Comparison of ENCODE assay signal across 8 mouse cellular contexts in genomic region chr13:29983037-29983436, GRCm38 (mm10). TPM values are rescaled to one million over a fixed set of nuclear protein-coding genes. Genes with fewer than 3 reads are reported as not detected.
A peak's percentile ranks its signal among the peaks of the same experiment; 100 is the strongest.
DNase-seq lines count a peak whose midpoint lies in the region; ATAC-seq lines count a peak whose summit lies in the region.

No protein-coding gene starts in this region.

- DNase-seq in layer of hippocampus, postnatal 14 days (ENCODE audit: low spot score in 2 of 2) = peak; percentile 15 to 55
- no peak for DNase-seq in layer of hippocampus, adult 9-11 months
- peak; percentile 71 for DNase-seq in R1 (ENCODE audit: low read depth, low spot score)
- DNase-seq in thymus, postnatal 14 days = peak; percentile 75
- no peak for DNase-seq in ovary, postnatal 14 days (ENCODE audit: low spot score)

- H3K27me3 ChIP-seq in forebrain, embryonic 13.5 days = no peaks in the 10 kb centered on the region
- H3K27me3 ChIP-seq in kidney, embryonic 16.5 days (ENCODE audit: insufficient read depth, low read length) = no peaks in the 10 kb centered on the region
- no peaks in the 10 kb centered on the region for H3K27me3 ChIP-seq in midbrain, embryonic 12.5 days

- no peaks in the 10 kb centered on the region for H3K9me3 ChIP-seq in forebrain, embryonic 13.5 days (replicated peaks)
- no peaks in the 10 kb centered on the region for H3K9me3 ChIP-seq in kidney, embryonic 16.5 days (ENCODE audit: low read length)
- H3K9me3 ChIP-seq in midbrain, embryonic 12.5 days = no peaks in the 10 kb centered on the region

- peaks cover 22% of the 10 kb centered on the region; the same call in 1 of the 2 replicates for H3K36me3 ChIP-seq in forebrain, embryonic 13.5 days (ENCODE audit: poor library complexity, severe bottlenecking)
- H3K36me3 ChIP-seq in kidney, embryonic 16.5 days (ENCODE audit: insufficient read depth, low read length) = 0 out of 2 replicates have a peak, but pooled peaks cover under 1% of the 10 kb centered on the region
- peaks cover 14% of the 10 kb centered on the region for H3K36me3 ChIP-seq in midbrain, embryonic 12.5 days

- H3K9ac ChIP-seq in forebrain, embryonic 13.5 days = peak overlapping the region; percentile 93
- peak overlapping the region; percentile 99 for H3K9ac ChIP-seq in kidney, embryonic 16.5 days (replicated peaks; ENCODE audit: low read length)
- peak overlapping the region; percentile 98 for H3K9ac ChIP-seq in midbrain, embryonic 12.5 days (replicated peaks)

- 25% methylated on average over 6 of the region's 6 CpGs for WGBS in forebrain, embryonic 13.5 days
- WGBS in kidney, embryonic 16.5 days = 12% methylated on average over 6 of the region's 6 CpGs
- 36% methylated on average over 6 of the region's 6 CpGs for WGBS in midbrain, embryonic 12.5 days

- peak overlapping the region; percentile 94 for H3K4me3 ChIP-seq in forebrain, embryonic 13.5 days
- peak overlapping the region; percentile 97 for H3K4me3 ChIP-seq in kidney, embryonic 16.5 days (ENCODE audit: low read length)
- H3K4me3 ChIP-seq in midbrain, embryonic 12.5 days = peak overlapping the region; percentile 93

- peak overlapping the region; percentile 93; the same call in 1 of the 2 replicates for H3K27ac ChIP-seq in forebrain, embryonic 13.5 days
- peak overlapping the region; percentile 95 for H3K27ac ChIP-seq in kidney, embryonic 16.5 days (ENCODE audit: low read length)
- peak overlapping the region; percentile 97; the same call in 1 of the 2 replicates for H3K27ac ChIP-seq in midbrain, embryonic 12.5 days (replicated peaks)

- no peak for ATAC-seq in forebrain, embryonic 13.5 days
- ATAC-seq in kidney, embryonic 16.5 days (ENCODE audit: low FRiP score, low TSS enrichment) = no peak
- ATAC-seq in midbrain, embryonic 12.5 days (ENCODE audit: low FRiP score, low read depth) = no peak

- H3K4me1 ChIP-seq in forebrain, embryonic 13.5 days = peaks cover 28% of the 10 kb centered on the region
- H3K4me1 ChIP-seq in kidney, embryonic 16.5 days (ENCODE audit: insufficient read depth, low read length) = peaks cover 47% of the 10 kb centered on the region
- peaks cover 29% of the 10 kb centered on the region for H3K4me1 ChIP-seq in midbrain, embryonic 12.5 days

- peak overlapping the region; percentile 94 for H3K4me2 ChIP-seq in forebrain, embryonic 13.5 days
- peak overlapping the region; percentile 81 for H3K4me2 ChIP-seq in kidney, embryonic 16.5 days (replicated peaks; ENCODE audit: low read depth, low read length)
- peak overlapping the region; percentile 87 for H3K4me2 ChIP-seq in midbrain, embryonic 12.5 days (replicated peaks)

RNA-seq across cellular contexts. Expression of gene E2f3, which starts 2.8 kb away (rescaled TPM):
- total RNA-seq in layer of hippocampus, postnatal 14 days (2021) = 10 to 100 TPM; 26.7 to 27.4 TPM
- 11.5 and 12.4 TPM in 2 replicates for polyA plus RNA-seq in forebrain, embryonic 13.5 days (2015; fragmentation: Nextera tagmentation; extraction: Ambion mirVana)
- polyA plus RNA-seq in kidney, embryonic 16.5 days (2015; fragmentation: Nextera tagmentation; extraction: Ambion mirVana) = 14.6 and 15.8 TPM in 2 replicates
- polyA plus RNA-seq in midbrain, embryonic 12.5 days (2016; fragmentation: Nextera tagmentation; extraction: Ambion mirVana) = 18.0 and 18.2 TPM in 2 replicates

Comparison
In these comparisons a context has a peak if more than half of its experiments do, and no peak if none do; other contexts are left out.
1. DNase-seq: peak in layer of hippocampus, postnatal 14 days (2 of 2), R1 (single experiment) and thymus, postnatal 14 days (single experiment); none in layer of hippocampus, adult 9-11 months (single experiment) and ovary, postnatal 14 days (single experiment).
2. Peak in every context shown above with its lines, with median percentiles within 50 percentile points of each other: H3K27ac ChIP-seq, H3K4me2 ChIP-seq, H3K4me3 ChIP-seq and H3K9ac ChIP-seq.